Mouse (Mus musculus): ENCODE measurements around the gene Snapc1. TPM values are rescaled to one million over a fixed set of nuclear protein-coding genes. Genes with fewer than 3 reads are reported as not detected.
A peak's percentile ranks its signal among the peaks of the same experiment; 100 is the strongest.

Gene Snapc1
- polyA plus RNA-seq, 1 experiment from 2014 or later = 15.3 TPM

DNA sequence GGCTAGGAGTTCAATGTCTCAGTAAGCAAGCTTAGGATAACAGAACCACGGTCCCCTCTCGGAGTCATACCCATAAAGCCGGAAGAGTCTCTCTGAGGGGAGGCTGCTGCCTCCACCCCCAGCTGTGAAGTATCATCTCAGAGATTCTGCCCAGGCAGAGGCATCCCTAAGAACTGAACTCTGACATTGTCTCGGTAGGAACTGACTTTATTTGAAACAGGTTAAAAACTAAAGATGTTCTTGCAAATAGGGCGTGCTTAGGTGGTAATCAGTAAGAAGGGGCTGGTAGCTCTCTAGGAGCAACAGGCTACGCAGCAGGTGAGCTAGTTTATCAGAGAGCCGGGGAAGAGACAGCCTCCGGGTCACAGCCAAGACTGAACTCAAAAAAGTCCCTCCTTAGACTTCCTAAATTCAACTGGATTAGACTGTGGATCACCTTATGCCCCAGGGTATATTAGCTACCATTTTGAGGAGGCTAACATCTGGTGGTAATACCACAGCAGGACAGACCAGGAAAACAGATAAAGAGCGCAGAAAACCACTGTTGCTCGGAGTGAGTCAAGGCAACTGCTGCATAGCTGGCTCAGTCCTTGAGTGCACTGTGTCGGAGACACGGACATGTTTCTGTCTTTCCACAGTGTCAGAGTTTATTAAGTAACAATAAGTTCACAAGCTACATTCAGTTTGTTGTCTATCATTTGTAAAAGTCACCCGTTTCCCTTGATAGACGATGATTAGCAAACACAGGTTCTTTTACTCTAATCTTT, 10.7 kb upstream of the Snapc1 start:
- peak overlapping the region; percentile 73 for H3K27ac ChIP-seq (replicated peaks)
- H3K4me3 ChIP-seq = peak overlapping the region; percentile 51
- peaks cover 4% of the 10 kb centered on the region; the same call in 1 of the 2 replicates for H3K36me3 ChIP-seq
- H3K9ac ChIP-seq = peak overlapping the region; percentile 78
- ATAC-seq (ENCODE audit: extremely low read depth, insufficient number of reproducible peaks, low FRiP score, low TSS enrichment) = no peak
- WGBS = 26% methylated on average over 14 of the region's 14 CpGs
- no peaks in the 10 kb centered on the region for H3K9me3 ChIP-seq
- peak overlapping the region; percentile 79 for H3K4me2 ChIP-seq
- H3K4me1 ChIP-seq = peaks cover 45% of the 10 kb centered on the region
- no peaks in the 10 kb centered on the region for H3K27me3 ChIP-seq (replicated peaks)

DNA sequence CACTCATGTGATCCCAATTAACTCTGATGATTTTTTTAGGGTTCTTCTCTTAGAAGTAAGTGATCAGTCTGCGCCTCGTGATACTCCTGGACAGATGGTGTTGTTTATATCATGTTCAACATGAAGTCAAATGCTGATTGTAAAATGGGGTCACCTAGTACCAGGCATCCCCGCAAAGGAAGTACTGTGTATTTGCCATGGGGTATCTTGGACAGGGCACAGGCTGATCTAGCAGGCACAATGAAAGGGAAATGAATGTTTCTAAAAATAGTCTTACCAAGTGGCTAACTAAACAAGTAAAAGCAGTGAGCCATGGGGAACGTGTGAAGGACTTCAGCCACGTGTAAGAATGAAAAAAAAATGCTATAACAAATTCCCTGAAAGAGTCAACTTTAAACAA, 9.5 kb upstream of the Snapc1 start:
- peaks cover 33% of the 10 kb centered on the region for H3K4me1 ChIP-seq
- no peaks in the 10 kb centered on the region for H3K27me3 ChIP-seq (replicated peaks)
- no peak for ATAC-seq (ENCODE audit: extremely low read depth, insufficient number of reproducible peaks, low FRiP score, low TSS enrichment)
- no peaks in the 10 kb centered on the region for H3K36me3 ChIP-seq
- H3K9me3 ChIP-seq = no peaks in the 10 kb centered on the region
- H3K4me3 ChIP-seq = no peak overlapping the region
- 41% methylated on average over 5 of the region's 5 CpGs for WGBS
- H3K4me2 ChIP-seq = no peak overlapping the region
- peak overlapping the region; percentile 12; the same call in 1 of the 2 replicates for H3K27ac ChIP-seq (replicated peaks)
- H3K9ac ChIP-seq = no peak overlapping the region

DNA sequence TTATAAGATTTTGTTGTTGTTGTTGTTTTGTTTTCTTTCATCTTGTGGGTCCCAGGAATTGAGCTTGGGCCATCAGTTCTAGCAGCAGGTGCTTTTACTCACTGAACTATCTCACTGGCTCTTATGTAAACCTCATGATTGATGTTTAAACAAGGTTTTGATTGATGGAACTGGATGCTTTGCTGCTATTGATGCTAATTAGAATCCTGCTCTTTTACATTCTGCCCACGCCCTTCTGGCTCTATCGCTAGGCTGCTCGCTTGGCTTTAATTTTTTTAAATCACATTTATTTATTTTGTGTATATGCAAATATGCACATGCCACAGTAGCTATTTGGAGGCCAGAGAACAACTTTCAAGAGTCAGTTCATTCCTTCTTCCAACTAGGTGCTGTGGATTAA, 6.6 kb upstream of the Snapc1 start:
- Histone ChIP-seq H3K27me3 (replicated peaks) (no peaks in the 10 kb centered on the region; the same call in 1 of the 2 replicates), H3K4me3 (no peak overlapping the region), H3K4me1 (peaks cover 28% of the 10 kb centered on the region), H3K36me3 (no peaks in the 10 kb centered on the region), H3K9me3 (no peaks in the 10 kb centered on the region), H3K9ac (no peak overlapping the region), H3K4me2 (no peak overlapping the region), H3K27ac (replicated peaks) (no peak overlapping the region)
- 83% methylated on average over 3 of the region's 3 CpGs for WGBS
- no peak for ATAC-seq (ENCODE audit: extremely low read depth, insufficient number of reproducible peaks, low FRiP score, low TSS enrichment)

DNA sequence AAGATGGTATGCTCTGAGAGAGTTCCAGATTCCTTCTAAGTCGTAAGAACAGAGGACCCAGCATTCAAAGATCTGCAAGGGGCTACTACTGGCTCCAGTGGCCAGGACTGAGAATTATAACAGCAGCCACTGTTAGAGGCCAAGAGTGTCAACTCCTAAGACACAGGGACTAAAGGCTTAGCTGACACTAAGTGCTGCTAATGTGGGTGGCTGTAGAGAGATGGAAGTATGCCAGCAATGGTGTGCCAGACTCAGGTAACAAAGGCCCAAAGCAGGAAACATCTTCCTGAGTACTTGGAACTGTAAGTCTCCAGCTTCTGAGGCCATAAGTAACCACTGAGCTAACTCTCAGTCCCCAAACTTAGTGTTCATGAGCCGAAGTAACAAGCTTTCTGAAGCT, 5.5 kb upstream of the Snapc1 start:
- Histone ChIP-seq H3K36me3 (no peaks in the 10 kb centered on the region), H3K27ac (replicated peaks) (no peak overlapping the region), H3K4me2 (no peak overlapping the region), H3K9ac (no peak overlapping the region), H3K27me3 (replicated peaks) (no peaks in the 10 kb centered on the region; the same call in 1 of the 2 replicates), H3K4me1 (peaks cover 17% of the 10 kb centered on the region), H3K4me3 (no peak overlapping the region), H3K9me3 (no peaks in the 10 kb centered on the region)
- 77% methylated on average over 2 of the region's 2 CpGs for WGBS
- ATAC-seq (ENCODE audit: extremely low read depth, insufficient number of reproducible peaks, low FRiP score, low TSS enrichment) = no peak

DNA sequence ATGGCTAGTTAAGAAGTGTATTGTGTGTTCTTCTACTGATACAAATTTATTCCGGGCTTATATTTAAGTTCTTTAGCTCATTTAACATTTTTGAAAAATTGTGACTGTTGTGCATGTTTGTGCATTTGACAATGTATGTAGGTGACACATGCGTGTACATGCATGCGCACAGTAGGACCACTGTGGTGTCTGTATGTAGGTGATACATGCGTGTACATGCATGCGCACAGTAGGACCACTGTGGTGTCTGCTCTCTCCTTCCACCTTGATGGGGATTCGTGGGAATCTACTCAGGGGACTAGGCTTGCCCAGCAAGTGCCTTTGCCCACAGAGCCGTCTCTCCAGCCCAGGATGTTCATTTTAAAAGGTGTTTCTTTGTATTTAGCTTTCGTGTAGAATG, 4.9 kb downstream of the Snapc1 start:
- H3K27ac ChIP-seq (replicated peaks) = no peak overlapping the region
- no peak overlapping the region for H3K4me2 ChIP-seq
- peaks cover 12% of the 10 kb centered on the region for H3K4me1 ChIP-seq
- no peak for ATAC-seq (ENCODE audit: extremely low read depth, insufficient number of reproducible peaks, low FRiP score, low TSS enrichment)
- H3K27me3 ChIP-seq (replicated peaks) = no peaks in the 10 kb centered on the region
- WGBS = 92% methylated on average over 8 of the region's 8 CpGs
- peaks cover 14% of the 10 kb centered on the region for H3K9me3 ChIP-seq
- no peak overlapping the region for H3K4me3 ChIP-seq
- peaks cover 66% of the 10 kb centered on the region for H3K36me3 ChIP-seq
- no peak overlapping the region for H3K9ac ChIP-seq

DNA sequence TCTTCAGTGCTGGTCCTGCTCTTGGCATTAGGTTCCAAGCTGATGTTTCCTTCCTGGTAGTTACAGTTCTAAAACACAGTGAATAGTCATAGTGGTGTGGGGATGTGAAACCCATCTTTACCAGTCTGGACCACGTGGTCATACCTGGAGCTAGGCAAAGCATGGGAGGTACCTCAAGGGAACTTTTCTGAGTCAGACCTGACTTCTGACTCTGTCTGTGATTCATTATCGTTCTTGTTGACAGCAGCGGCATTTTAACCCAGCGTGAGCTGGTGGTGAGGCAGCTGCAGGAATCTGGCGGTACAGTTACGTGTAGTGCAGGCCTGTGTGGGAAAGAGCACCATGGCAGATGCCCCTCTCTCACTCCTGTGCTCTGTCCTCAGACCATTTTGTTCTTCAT, 10.3 kb downstream of the Snapc1 start:
- Histone ChIP-seq H3K4me1 (no peaks in the 10 kb centered on the region), H3K4me2 (no peak overlapping the region), H3K9ac (no peak overlapping the region), H3K36me3 (peaks cover 89% of the 10 kb centered on the region), H3K27ac (replicated peaks) (no peak overlapping the region), H3K9me3 (peaks cover 14% of the 10 kb centered on the region), H3K27me3 (replicated peaks) (no peaks in the 10 kb centered on the region), H3K4me3 (no peak overlapping the region)
- WGBS = 74% methylated on average over 6 of the region's 6 CpGs
- no peak for ATAC-seq (ENCODE audit: extremely low read depth, insufficient number of reproducible peaks, low FRiP score, low TSS enrichment)

DNA sequence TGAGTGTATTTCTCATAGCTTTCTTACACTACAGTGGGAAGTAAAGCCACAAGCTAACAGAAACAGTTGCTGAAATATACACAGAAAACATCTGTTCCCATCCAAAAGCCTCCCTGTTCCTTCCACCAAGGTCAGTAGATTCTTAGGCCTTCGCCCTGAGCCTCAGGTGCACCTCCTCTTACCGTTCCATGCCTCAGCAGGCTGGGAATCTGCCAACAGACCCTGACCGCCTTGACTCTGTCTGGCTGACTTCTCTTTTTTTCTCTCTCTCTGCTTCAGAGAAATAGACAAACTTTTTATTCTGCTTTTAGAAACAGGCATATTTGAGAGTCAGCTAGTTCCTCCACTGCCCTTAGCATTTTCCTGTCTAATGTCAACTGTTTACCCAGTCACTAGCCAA, 13.9 kb downstream of the Snapc1 start:
- ATAC-seq (ENCODE audit: extremely low read depth, insufficient number of reproducible peaks, low FRiP score, low TSS enrichment) = no peak
- H3K27me3 ChIP-seq (replicated peaks) = no peaks in the 10 kb centered on the region
- H3K36me3 ChIP-seq = peaks cover 80% of the 10 kb centered on the region
- peaks cover 8% of the 10 kb centered on the region for H3K4me1 ChIP-seq
- H3K27ac ChIP-seq (replicated peaks) = no peak overlapping the region
- H3K9me3 ChIP-seq = no peaks in the 10 kb centered on the region
- no peak overlapping the region for H3K4me2 ChIP-seq
- no peak overlapping the region for H3K9ac ChIP-seq
- H3K4me3 ChIP-seq = no peak overlapping the region
- 88% methylated on average over 3 of the region's 3 CpGs for WGBS

DNA sequence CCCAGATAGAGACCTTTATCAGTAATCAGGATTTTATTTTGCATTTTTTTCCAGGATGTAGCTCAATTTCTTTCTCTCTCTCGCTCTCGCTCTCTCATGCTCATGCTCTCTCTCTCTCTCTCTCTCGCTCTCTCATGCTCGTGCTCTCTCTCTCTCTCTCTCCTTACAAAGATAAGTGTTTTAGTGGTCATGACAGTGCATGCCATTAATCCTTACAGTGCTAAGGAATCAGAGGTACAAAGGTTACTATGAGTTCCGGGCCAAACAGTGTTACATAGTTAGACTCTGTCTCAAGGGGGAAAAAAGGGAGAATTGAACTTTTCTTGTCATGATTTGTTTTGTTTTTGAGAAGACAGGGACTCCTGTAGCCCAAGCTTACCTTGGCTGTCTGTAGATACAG, 15.4 kb downstream of the Snapc1 start:
- H3K4me3 ChIP-seq = no peak overlapping the region
- no peak overlapping the region for H3K27ac ChIP-seq (replicated peaks)
- no peaks in the 10 kb centered on the region for H3K9me3 ChIP-seq
- peaks cover 8% of the 10 kb centered on the region for H3K4me1 ChIP-seq
- WGBS = 88% methylated on average over 5 of the region's 5 CpGs
- no peak overlapping the region for H3K9ac ChIP-seq
- no peaks in the 10 kb centered on the region for H3K27me3 ChIP-seq (replicated peaks)
- peaks cover 81% of the 10 kb centered on the region for H3K36me3 ChIP-seq
- no peak for ATAC-seq (ENCODE audit: extremely low read depth, insufficient number of reproducible peaks, low FRiP score, low TSS enrichment)
- no peak overlapping the region for H3K4me2 ChIP-seq

DNA sequence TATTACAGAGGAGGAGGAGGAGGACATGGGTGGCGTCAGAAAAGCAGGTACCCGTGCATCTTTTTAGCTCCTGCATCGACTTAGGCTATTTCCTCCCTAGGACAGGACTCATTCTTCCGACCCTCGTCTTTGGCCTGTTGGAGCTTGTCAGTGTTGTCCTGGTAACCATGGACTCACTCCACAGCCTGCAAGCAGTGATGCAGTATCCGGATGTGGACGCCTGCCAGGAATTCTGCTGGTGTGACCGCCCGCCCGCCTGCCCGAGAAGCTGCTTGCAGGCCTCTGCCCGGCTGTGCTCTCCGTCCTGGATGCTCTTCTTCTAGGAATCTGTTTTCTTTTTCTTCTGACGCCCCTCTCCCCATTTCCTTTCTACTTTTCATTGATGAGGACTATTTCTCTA, 18.3 kb downstream of the Snapc1 start:
- Histone ChIP-seq H3K4me1 (peaks cover 8% of the 10 kb centered on the region), H3K4me3 (no peak overlapping the region), H3K4me2 (no peak overlapping the region), H3K27ac (replicated peaks) (no peak overlapping the region), H3K36me3 (peaks cover 81% of the 10 kb centered on the region), H3K9ac (no peak overlapping the region), H3K9me3 (no peaks in the 10 kb centered on the region), H3K27me3 (replicated peaks) (no peaks in the 10 kb centered on the region)
- peak; percentile 68; the same call in 1 of the 2 replicates for ATAC-seq (ENCODE audit: extremely low read depth, insufficient number of reproducible peaks, low FRiP score, low TSS enrichment)
- WGBS = 42% methylated on average over 14 of the region's 14 CpGs

DNA sequence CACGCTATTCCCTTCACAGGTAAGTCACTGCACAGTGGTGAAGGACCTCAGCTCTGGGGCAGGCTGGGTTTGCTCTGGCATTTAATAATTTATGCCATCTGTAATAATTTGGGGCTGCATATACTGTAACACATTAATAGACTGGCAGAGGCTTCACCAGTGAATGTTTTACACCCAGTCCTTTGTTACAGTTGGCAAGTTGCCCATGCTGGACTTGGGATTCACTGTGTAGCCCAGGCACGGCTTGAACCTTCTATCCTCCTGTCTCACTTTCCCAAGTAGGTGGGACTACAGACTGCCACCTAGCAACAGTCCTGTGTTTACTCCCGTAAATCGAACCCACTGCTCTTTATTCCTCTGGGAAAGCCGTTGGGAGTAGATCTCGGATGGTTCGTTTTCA, 22.0 kb downstream of the Snapc1 start:
- no peaks in the 10 kb centered on the region for H3K27me3 ChIP-seq (replicated peaks)
- H3K4me3 ChIP-seq = no peak overlapping the region
- no peak overlapping the region for H3K4me2 ChIP-seq
- WGBS = 80% methylated on average over 7 of the region's 7 CpGs
- no peak overlapping the region for H3K27ac ChIP-seq (replicated peaks)
- no peak overlapping the region for H3K9ac ChIP-seq
- no peak for ATAC-seq (ENCODE audit: extremely low read depth, insufficient number of reproducible peaks, low FRiP score, low TSS enrichment)
- no peaks in the 10 kb centered on the region for H3K9me3 ChIP-seq
- H3K36me3 ChIP-seq = peaks cover 48% of the 10 kb centered on the region
- H3K4me1 ChIP-seq = peaks cover 19% of the 10 kb centered on the region

DNA sequence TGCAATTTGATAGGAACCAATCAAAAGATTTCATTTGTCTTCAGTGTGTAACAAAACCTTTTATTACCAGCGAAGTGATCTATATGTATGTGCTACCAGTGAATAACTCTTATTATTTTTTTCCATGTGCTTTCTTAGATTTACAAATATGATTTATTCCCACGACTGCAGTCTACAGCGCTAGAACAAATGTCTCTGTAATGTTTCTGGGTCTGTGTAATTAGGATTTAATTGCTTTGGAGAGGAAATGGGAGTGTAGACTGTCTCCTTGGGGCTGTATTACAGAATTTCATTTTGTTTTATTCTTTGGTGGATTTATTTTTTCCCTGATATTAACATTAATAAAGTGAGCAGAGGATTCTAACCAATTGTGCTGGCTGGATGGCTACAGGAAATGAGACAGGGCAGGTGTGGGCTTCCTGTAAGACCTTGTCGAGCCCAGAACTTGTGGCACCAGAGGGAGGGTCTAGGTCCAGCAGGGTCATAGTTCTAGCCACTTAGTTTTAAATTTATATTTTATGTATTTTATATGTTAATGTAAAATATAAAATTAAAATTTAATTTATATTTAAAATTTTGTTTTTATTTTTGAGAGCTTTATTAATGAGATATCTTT, 24.2 kb downstream of the Snapc1 start:
- Histone ChIP-seq H3K27ac (replicated peaks) (no peak overlapping the region), H3K4me3 (no peak overlapping the region), H3K36me3 (peaks cover 35% of the 10 kb centered on the region), H3K4me2 (no peak overlapping the region), H3K4me1 (peaks cover 10% of the 10 kb centered on the region; the same call in 1 of the 2 replicates), H3K27me3 (replicated peaks) (no peaks in the 10 kb centered on the region), H3K9me3 (no peaks in the 10 kb centered on the region), H3K9ac (no peak overlapping the region)
- 83% methylated on average over 4 of the region's 4 CpGs for WGBS
- ATAC-seq (ENCODE audit: extremely low read depth, insufficient number of reproducible peaks, low FRiP score, low TSS enrichment) = no peak

DNA sequence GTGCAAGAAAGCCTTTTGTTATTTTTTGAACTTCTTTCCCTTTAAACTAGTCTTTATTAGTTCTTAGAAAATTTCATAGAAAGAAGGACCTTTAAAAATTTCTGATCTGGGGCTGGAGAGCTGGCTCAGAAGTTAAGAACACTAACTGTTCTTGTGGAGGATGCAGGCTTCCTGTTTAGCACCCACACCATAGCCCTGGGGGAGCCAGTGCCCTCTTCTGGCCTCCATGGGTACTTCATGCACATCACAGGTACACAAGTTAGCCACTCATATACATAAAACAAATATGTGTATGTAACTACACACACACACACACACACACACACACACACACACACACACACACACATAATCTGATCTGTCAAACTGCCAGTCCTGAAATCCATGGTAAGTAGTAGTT, 25.3 kb downstream of the Snapc1 start:
- Histone ChIP-seq H3K4me3 (no peak overlapping the region), H3K27ac (replicated peaks) (no peak overlapping the region), H3K9me3 (no peaks in the 10 kb centered on the region), H3K4me2 (no peak overlapping the region), H3K36me3 (peaks cover 26% of the 10 kb centered on the region), H3K27me3 (replicated peaks) (no peaks in the 10 kb centered on the region), H3K9ac (no peak overlapping the region), H3K4me1 (peaks cover 10% of the 10 kb centered on the region; the same call in 1 of the 2 replicates)
- no peak for ATAC-seq (ENCODE audit: extremely low read depth, insufficient number of reproducible peaks, low FRiP score, low TSS enrichment)

Data from heart, embryonic 13.5 days (tissue).